Mouse (Mus musculus) layer of hippocampus, adult 2 months (tissue): ENCODE measurements around the gene Parl. TPM values are rescaled to one million over a fixed set of nuclear protein-coding genes. Genes with fewer than 3 reads are reported as not detected.

Experiments used
- DNase-seq, 2 experiments: peaks; one replicate each; pipeline ENCODE4 v3.0.0; 2022; ENCODE audit warnings: low spot score in 2 of 2
- H3K27ac ChIP-seq: fragments of 200-600 bp; 2 replicates; pipeline ENCODE4 v1.8.1; 2022
- H3K4me3 ChIP-seq: fragments of 200-600 bp; 2 replicates; pipeline ENCODE4 v1.8.1; 2022; ENCODE audit warnings: mild to moderate bottlenecking
- CTCF ChIP-seq: fragments of 200-600 bp; conservative IDR thresholded peaks from 2 replicates; pipeline ENCODE4 v1.8.1; 2022; ENCODE audit warnings: antibody characterized with exemption, mild to moderate bottlenecking, moderate library complexity
- long read RNA-seq, 2 experiments: library from polyadenylated mRNA; stranded (forward); transcript quantifications; one replicate each; pipeline ENCODE4 v2.0.0; 2021; ENCODE audit warnings: borderline mapping rate in 2 of 2
- total RNA-seq, 2 experiments: library from RNA; stranded (reverse); gene quantifications; 2 replicates each; pipeline ENCODE4 v1.2.3; 2021

The Parl gene
- 10 to 100 TPM; 51.4 to 56.4 TPM for total RNA-seq
- long read RNA-seq, experiment 1, transcript Parl-201 (10 exons, 1,348 nt), result major isoform, 19 of 27 reads
- long read RNA-seq, experiment 1, partial matches to known transcripts, result 2 of 27 reads
- long read RNA-seq, experiment 1, other reads (novel, unspliced or antisense), result 5 of 27 reads
- long read RNA-seq, experiment 2, transcript Parl-201 (10 exons, 1,348 nt), result major isoform, 25 of 35 reads
- long read RNA-seq, experiment 2, partial matches to known transcripts, result 3 of 35 reads
- long read RNA-seq, experiment 2, other reads (novel, unspliced or antisense), result 4 of 35 reads

GRCm38 (mm10) chr16:20301770-20302649 is at the start of gene Parl:
Gene Parl, minus strand, starts transcription at chr16:20302387.
- DNase-seq, result peak; percentile 60 to 77
- peak within 1 kb of the TSS; percentile 91 for H3K4me3 ChIP-seq
- TF ChIP-seq CTCF, result peak; percentile 90
- peak within 1 kb of the TSS; percentile 91 for H3K27ac ChIP-seq

- Histone ChIP-seq H3K4me3 (no peak overlapping the region), H3K27ac (peak overlapping the region; percentile 39)
- TF ChIP-seq CTCF, result no peak
- no peak for DNase-seq
These were observed 43.3 kb upstream of the Parl start for GRCm38 (mm10) chr16:20345464-20345863.

- DNase-seq, result peak; percentile 74 to 84
- no peak for TF ChIP-seq CTCF
- no peak overlapping the region for H3K4me3 ChIP-seq
- H3K27ac ChIP-seq, result peak overlapping the region; percentile 67
These were observed 36.4 kb upstream of the Parl start for GRCm38 (mm10) chr16:20338616-20339015.

GRCm38 (mm10) chr16:20334918-20335317 is 32.7 kb upstream of the Parl start:
- TF ChIP-seq CTCF, result no peak
- H3K4me3 ChIP-seq, result no peak overlapping the region
- H3K27ac ChIP-seq, result no peak overlapping the region
- no peak for DNase-seq

- Histone ChIP-seq H3K4me3 (no peak overlapping the region), H3K27ac (no peak overlapping the region)
- no peak for DNase-seq
- no peak for TF ChIP-seq CTCF
These were observed 26.1 kb upstream of the Parl start for GRCm38 (mm10) chr16:20328306-20328705.

- no peak within 1 kb of the TSS for H3K4me3 ChIP-seq
- TF ChIP-seq CTCF, result no peak
- no peak for DNase-seq
- H3K27ac ChIP-seq, result no peak within 1 kb of the TSS
These were observed 23.1 kb upstream of the Parl start, which contains the start of gene Cyp2ab1 for GRCm38 (mm10) chr16:20325286-20325685. Gene Cyp2ab1, minus strand, starts transcription at chr16:20325404.

GRCm38 (mm10) chr16:20323907-20324306 is 21.7 kb upstream of the Parl start:
- no peak for TF ChIP-seq CTCF
- no peak for DNase-seq
- Histone ChIP-seq H3K4me3 (no peak overlapping the region), H3K27ac (no peak overlapping the region)

GRCm38 (mm10) chr16:20322274-20322673 is 20.1 kb upstream of the Parl start:
- Histone ChIP-seq H3K27ac (no peak overlapping the region), H3K4me3 (no peak overlapping the region)
- DNase-seq, result no peak
- peak; percentile 42 for TF ChIP-seq CTCF

GRCm38 (mm10) chr16:20316770-20317169 is 14.6 kb upstream of the Parl start:
- H3K27ac ChIP-seq, result no peak overlapping the region
- no peak for TF ChIP-seq CTCF
- no peak overlapping the region for H3K4me3 ChIP-seq
- DNase-seq, result no peak

- Histone ChIP-seq H3K27ac (no peak overlapping the region), H3K4me3 (no peak overlapping the region)
- no peak for DNase-seq
- TF ChIP-seq CTCF, result no peak
These were observed 13.1 kb upstream of the Parl start for GRCm38 (mm10) chr16:20315266-20315665.

- Histone ChIP-seq H3K27ac (no peak overlapping the region), H3K4me3 (no peak overlapping the region)
- no peak for DNase-seq
- TF ChIP-seq CTCF, result no peak
These were observed 10.1 kb upstream of the Parl start for GRCm38 (mm10) chr16:20312272-20312671.

GRCm38 (mm10) chr16:20300076-20300475 is 2.1 kb downstream of the Parl start:
- H3K27ac ChIP-seq, result no peak overlapping the region
- no peak for TF ChIP-seq CTCF
- no peak for DNase-seq
- no peak overlapping the region for H3K4me3 ChIP-seq

- H3K4me3 ChIP-seq, result no peak overlapping the region
- H3K27ac ChIP-seq, result peak overlapping the region; percentile 58
- no peak for TF ChIP-seq CTCF
- no peak for DNase-seq
These were observed 21.9 kb downstream of the Parl start for GRCm38 (mm10) chr16:20280238-20280637.

GRCm38 (mm10) chr16:20279395-20279794 is 22.8 kb downstream of the Parl start:
- no peak overlapping the region for H3K4me3 ChIP-seq
- TF ChIP-seq CTCF, result no peak
- no peak for DNase-seq
- H3K27ac ChIP-seq, result peak overlapping the region; percentile 55
